Mouse (Mus musculus) G1E (cell line): Measurements from ENCODE around the gene Sdsl.

Experiments
- CTCF ChIP-seq: IDR thresholded peaks from 2 replicates; pipeline ENCODE4 v1.5.1; 2012; ENCODE audit warnings: low read depth, low read length, inconsistent platforms, mixed read lengths
- GATA1 ChIP-seq: IDR thresholded peaks from 2 replicates; pipeline ENCODE4 v1.6.1; 2012; ENCODE audit warnings: borderline replicate concordance, low read length, inconsistent platforms, mixed read lengths
- TAL1 ChIP-seq: conservative IDR thresholded peaks from 2 replicates; pipeline ENCODE4 v1.6.1; 2012; ENCODE audit warnings: low read depth, low read length, inconsistent platforms, mixed read lengths

- TF ChIP-seq CTCF (no peak), GATA1 (no peak), TAL1 (no peak)
Measured at GRCm38 (mm10) chr5:120515451-120515850, 42.8 kb upstream of the Sdsl start.
